14 mouse cellular contexts compared by ENCODE assay signal in the genomic region with DNA sequence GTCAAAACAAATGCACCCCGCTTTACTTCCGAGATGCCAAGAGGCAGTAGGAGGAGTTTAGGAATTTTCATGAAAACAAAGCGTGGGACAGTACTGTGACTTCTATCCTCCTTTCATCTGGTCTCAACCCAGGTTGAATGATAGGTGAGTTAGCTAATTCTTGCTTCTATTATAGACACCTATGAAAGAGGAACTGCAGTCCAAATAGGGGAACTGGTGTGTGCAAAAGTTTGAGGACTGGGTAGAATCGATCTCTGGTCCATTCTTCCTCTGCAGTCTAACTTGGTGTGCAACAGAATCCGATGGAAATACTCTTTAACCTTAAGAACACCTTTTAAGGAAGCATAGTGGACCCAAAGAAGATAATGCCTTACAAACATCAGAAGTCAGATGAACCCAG.
"Had no signal": no experiment of that assay in that cellular context is flagged by ENCODE, and none has a peak within 500 bp of the region (broad histone marks: within the 10 kb centered on the region; RNA-seq: fewer than 3 reads in every experiment).

No protein-coding gene starts in this region.

- H3K27me3 ChIP-seq: kidney, embryonic 15.5 days; limb, embryonic 15.5 days; liver, embryonic 13.5 days; lung, embryonic 15.5 days; midbrain, embryonic 13.5 days; neural tube, embryonic 12.5 days had no signal

- H3K4me3 ChIP-seq: kidney, embryonic 15.5 days; limb, embryonic 15.5 days; liver, embryonic 13.5 days; lung, embryonic 15.5 days; midbrain, embryonic 13.5 days; neural tube, embryonic 12.5 days had no signal

- H3K9me3 ChIP-seq: kidney, embryonic 15.5 days; limb, embryonic 15.5 days; liver, embryonic 13.5 days; lung, embryonic 15.5 days; midbrain, embryonic 13.5 days; neural tube, embryonic 12.5 days had no signal

- H3K36me3 ChIP-seq: kidney, embryonic 15.5 days; limb, embryonic 15.5 days; liver, embryonic 13.5 days; lung, embryonic 15.5 days; midbrain, embryonic 13.5 days; neural tube, embryonic 12.5 days had no signal

- ATAC-seq: liver, postnatal 0 days; midbrain, embryonic 13.5 days had no signal

- H3K27ac ChIP-seq: kidney, embryonic 15.5 days; limb, embryonic 15.5 days; liver, embryonic 13.5 days; lung, embryonic 15.5 days; macrophage; midbrain, embryonic 13.5 days; neural tube, embryonic 12.5 days had no signal

- DNase-seq: kidney, adult 2 months; kidney, postnatal 14 days; liver, embryonic 13.5 days; liver, postnatal 0 days; lung, postnatal 14 days; right cerebral cortex, postnatal 14 days; thymus, adult 18-20 months; thymus, postnatal 14 days had no signal

- H3K4me2 ChIP-seq: kidney, embryonic 15.5 days; limb, embryonic 15.5 days; liver, embryonic 13.5 days; lung, embryonic 15.5 days; midbrain, embryonic 13.5 days; neural tube, embryonic 12.5 days had no signal

- H3K4me1 ChIP-seq: liver, embryonic 13.5 days; midbrain, embryonic 13.5 days; neural tube, embryonic 12.5 days had no signal

- H3K9ac ChIP-seq: kidney, embryonic 15.5 days; limb, embryonic 15.5 days; liver, embryonic 13.5 days; liver, postnatal 0 days; lung, embryonic 15.5 days; midbrain, embryonic 13.5 days; neural tube, embryonic 12.5 days had no signal
